ENCODE assay signal across 19 mouse cellular contexts in genomic region chr11:65205306-65205705, GRCm38 (mm10). TPM values are rescaled to one million over a fixed set of nuclear protein-coding genes. Genes with fewer than 3 reads are reported as not detected.
DNase-seq lines count a peak whose midpoint lies in the region; ATAC-seq and TF ChIP-seq lines count a peak whose summit lies in the region.
"Had no signal": no experiment of that assay in that cellular context is flagged by ENCODE, and none has a peak within 500 bp of the region (broad histone marks: within the 10 kb centered on the region; RNA-seq: fewer than 3 reads in every experiment).

No protein-coding gene starts in this region.

- peak; percentile 9 for DNase-seq in lung, postnatal 14 days
- no peak for DNase-seq in lung, postnatal 0 days (ENCODE audit: low spot score)
- DNase-seq in heart, embryonic 10.5 days (ENCODE audit: low spot score), result peak; percentile 95
- peak; percentile 82 to 86 for DNase-seq in heart, postnatal 10 days
- DNase-seq in ovary, adult 18-20 months (ENCODE audit: low spot score), result no peak
- no peak for DNase-seq in right cerebral cortex, postnatal 36 days (ENCODE audit: low spot score in 2 of 2)
- no peak for DNase-seq in testis, postnatal 14 days (ENCODE audit: low spot score)
- DNase-seq: cerebellum, adult 8-10 months; gastrocnemius, adult 2 months; layer of hippocampus, postnatal 36 days; thymus, adult 18-20 months had no signal

- 47% methylated on average over 5 of the region's 5 CpGs for WGBS in lung, postnatal 0 days
- 22% methylated on average over 5 of the region's 5 CpGs for WGBS in heart, embryonic 10.5 days

- no peak overlapping the region for H3K27ac ChIP-seq in lung, postnatal 0 days (ENCODE audit: low read length)
- peak overlapping the region; percentile 74; the same call in 1 of the 2 replicates for H3K27ac ChIP-seq in heart, embryonic 10.5 days
- H3K27ac ChIP-seq: embryonic facial prominence, embryonic 15.5 days; forebrain, embryonic 10.5 days; gastrocnemius, adult 2 months; hindbrain, embryonic 10.5 days; limb, embryonic 10.5 days; lung, embryonic 15.5 days had no signal

- ATAC-seq in lung, postnatal 0 days, result no peak
- ATAC-seq: inflammation-experienced regulatory T-cells, adult 6 months had no signal

- H3K4me1 ChIP-seq in lung, postnatal 0 days (ENCODE audit: insufficient read depth, low read depth, low read length), result no peaks in the 10 kb centered on the region
- peaks cover 76% of the 10 kb centered on the region for H3K4me1 ChIP-seq in heart, embryonic 10.5 days
- H3K4me1 ChIP-seq: embryonic facial prominence, embryonic 15.5 days; limb, embryonic 10.5 days had no signal

- TF ChIP-seq EP300 in lung, postnatal 0 days (IDR thresholded peaks at IDR 0.05), result no peak

- H3K9me3 ChIP-seq in lung, postnatal 0 days (ENCODE audit: low read length), result no peaks in the 10 kb centered on the region
- H3K9me3 ChIP-seq in heart, embryonic 10.5 days, result no peaks in the 10 kb centered on the region
- H3K9me3 ChIP-seq: embryonic facial prominence, embryonic 15.5 days; forebrain, embryonic 10.5 days; hindbrain, embryonic 10.5 days; limb, embryonic 10.5 days; lung, embryonic 15.5 days had no signal

- H3K9ac ChIP-seq in lung, postnatal 0 days (replicated peaks; ENCODE audit: low read depth), result no peak overlapping the region
- H3K9ac ChIP-seq: embryonic facial prominence, embryonic 15.5 days; lung, embryonic 15.5 days had no signal

- no peaks in the 10 kb centered on the region for H3K36me3 ChIP-seq in lung, postnatal 0 days (ENCODE audit: insufficient read depth, low read length)
- H3K36me3 ChIP-seq in heart, embryonic 10.5 days, result peaks cover 35% of the 10 kb centered on the region
- H3K36me3 ChIP-seq: embryonic facial prominence, embryonic 15.5 days; forebrain, embryonic 10.5 days; hindbrain, embryonic 10.5 days; limb, embryonic 10.5 days; lung, embryonic 15.5 days had no signal

- intact Hi-C loops in heart, postnatal 10 days (cut with DNase I), result loop anchor here (2.0 to 5.0 kb wide), 4 partner anchors 63 to 462 kb away; partner anchors contain the start of gene Myocd

- H3K27me3 ChIP-seq in lung, postnatal 0 days (replicated peaks; ENCODE audit: insufficient read depth, low read length), result no peaks in the 10 kb centered on the region
- H3K27me3 ChIP-seq in heart, embryonic 10.5 days (ENCODE audit: insufficient read depth, poor library complexity, severe bottlenecking), result no peaks in the 10 kb centered on the region
- H3K27me3 ChIP-seq: embryonic facial prominence, embryonic 15.5 days; lung, embryonic 15.5 days had no signal

- no peak overlapping the region for H3K4me3 ChIP-seq in lung, postnatal 0 days (ENCODE audit: low read depth, low read length)
- no peak overlapping the region for H3K4me3 ChIP-seq in heart, embryonic 10.5 days
- H3K4me3 ChIP-seq: embryonic facial prominence, embryonic 15.5 days; forebrain, embryonic 10.5 days; gastrocnemius, adult 2 months; hindbrain, embryonic 10.5 days; limb, embryonic 10.5 days; lung, embryonic 15.5 days had no signal

- no peak overlapping the region for H3K4me2 ChIP-seq in lung, postnatal 0 days (replicated peaks; ENCODE audit: low read depth, low read length)
- H3K4me2 ChIP-seq: embryonic facial prominence, embryonic 15.5 days; liver, embryonic 11.5 days; lung, embryonic 15.5 days had no signal

- TF ChIP-seq CTCF in lung, postnatal 0 days (IDR thresholded peaks at IDR 0.05), result no peak

RNA-seq across cellular contexts. Expression of gene Arhgap44, which starts 42.5 kb away (rescaled TPM):
- polyA plus RNA-seq in lung, postnatal 0 days (2015; fragmentation: Nextera tagmentation; extraction: Ambion mirVana), result 31.2 and 33.7 TPM in 2 replicates
- 8.4 and 11.3 TPM in 2 replicates for polyA plus RNA-seq in heart, embryonic 10.5 days (2016; fragmentation: Nextera tagmentation; extraction: Ambion mirVana)
- total RNA-seq in heart, postnatal 10 days (2021), result 10 to 100 TPM; 18.3 to 21.0 TPM

RNA-seq across cellular contexts. Expression of gene 1700086D15Rik, which starts 45.6 kb away (rescaled TPM):
- polyA plus RNA-seq in lung, postnatal 0 days (2015; fragmentation: Nextera tagmentation; extraction: Ambion mirVana), result 0.29 and 0.32 TPM in 2 replicates
- polyA plus RNA-seq in heart, embryonic 10.5 days (2016; fragmentation: Nextera tagmentation; extraction: Ambion mirVana), result 0.14 and 0.16 TPM in 2 replicates
- under 1 TPM; 0.32 to 0.41 TPM for total RNA-seq in heart, postnatal 10 days (2021)
- polyA plus RNA-seq: embryonic facial prominence, embryonic 15.5 days; forebrain, embryonic 10.5 days; hindbrain, embryonic 10.5 days; inflammation-experienced regulatory T-cells, adult 6 months; kidney, embryonic 16.5 days; limb, embryonic 10.5 days; liver, embryonic 11.5 days had no signal

Comparison
In these comparisons a context has a peak if more than half of its experiments do, and no peak if none do; other contexts are left out.
1. DNase-seq: peak in lung, postnatal 14 days (single experiment), heart, embryonic 10.5 days (single experiment) and heart, postnatal 10 days (2 of 2); none in lung, postnatal 0 days (single experiment), ovary, adult 18-20 months (single experiment), right cerebral cortex, postnatal 36 days (0 of 2) and testis, postnatal 14 days (single experiment).